Mouse (Mus musculus): ENCODE measurements at regions not wholly inside any gene's neighbourhood (a gene's known extent, or its start where the extent isn't known, plus 50 kb on each side); places are given as distances from the start of the nearest gene placed in this dataset.

GRCm38 (mm10) chr15:39998063-39998462 is 136.1 kb upstream of the 9330182O14Rik start:
- H3K9me3 ChIP-seq (ENCODE audit: control insufficient read depth, low read length): no peaks in the 10 kb centered on the region
- H3K27ac ChIP-seq (replicated peaks in 1 of 2; ENCODE audit: control insufficient read depth in 1 of 2, insufficient read depth in 1 of 2, low read depth in 2 of 2, low read length in 2 of 2): no peak overlapping the region
- ATAC-seq (ENCODE audit: insufficient number of reproducible peaks, insufficient read depth, low FRiP score, low read depth): no peak
- H3K9ac ChIP-seq (ENCODE audit: low read length): no peak overlapping the region
- no peaks in the 10 kb centered on the region for H3K4me1 ChIP-seq (ENCODE audit: control insufficient read depth in 2 of 2, insufficient read depth in 2 of 2, low read length in 2 of 2)
- H3K27me3 ChIP-seq (ENCODE audit: control insufficient read depth, insufficient read depth, low read length): no peaks in the 10 kb centered on the region
- H3K4me2 ChIP-seq (ENCODE audit: low read length): no peak overlapping the region
- no peak overlapping the region for H3K4me3 ChIP-seq (ENCODE audit: control insufficient read depth in 1 of 2, insufficient read depth in 1 of 2, low read depth in 1 of 2, low read length in 2 of 2)
- 77% methylated on average over 5 of the region's 5 CpGs for WGBS
- no peaks in the 10 kb centered on the region for H3K36me3 ChIP-seq (ENCODE audit: control insufficient read depth, insufficient read depth, low read length)

DNA sequence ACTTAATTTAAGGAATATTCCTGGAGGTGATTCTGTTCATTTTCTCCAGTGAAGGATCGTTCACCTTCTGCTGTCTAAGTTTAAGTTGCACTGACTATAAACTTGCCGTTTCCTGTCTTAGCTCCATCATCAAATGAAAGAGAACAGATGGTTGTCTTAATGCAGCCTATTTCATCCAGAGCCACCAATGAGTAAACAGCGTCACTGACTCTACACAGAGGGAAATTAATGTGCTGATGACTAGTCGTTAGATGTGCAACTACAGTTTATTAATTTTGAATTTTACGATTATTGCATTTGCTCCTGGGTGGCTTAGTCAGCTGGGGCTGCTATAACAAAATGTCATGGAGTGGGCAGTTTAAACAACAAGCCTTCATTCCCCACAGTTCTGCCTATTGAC is 134.1 kb upstream of the 9330182O14Rik start:
- Histone ChIP-seq H3K4me2 (ENCODE audit: low read length) (no peak overlapping the region), H3K9me3 (ENCODE audit: control insufficient read depth, low read length) (no peaks in the 10 kb centered on the region), H3K27me3 (ENCODE audit: control insufficient read depth, insufficient read depth, low read length) (no peaks in the 10 kb centered on the region), H3K4me1 (ENCODE audit: control insufficient read depth in 2 of 2, insufficient read depth in 2 of 2, low read length in 2 of 2) (no peaks in the 10 kb centered on the region), H3K4me3 (ENCODE audit: control insufficient read depth in 1 of 2, insufficient read depth in 1 of 2, low read depth in 1 of 2, low read length in 2 of 2) (no peak overlapping the region), H3K27ac (replicated peaks in 1 of 2; ENCODE audit: control insufficient read depth in 1 of 2, insufficient read depth in 1 of 2, low read depth in 2 of 2, low read length in 2 of 2) (no peak overlapping the region), H3K9ac (ENCODE audit: low read length) (no peak overlapping the region), H3K36me3 (ENCODE audit: control insufficient read depth, insufficient read depth, low read length) (no peaks in the 10 kb centered on the region)
- WGBS: 88% methylated on average over 5 of the region's 5 CpGs
- ATAC-seq (ENCODE audit: insufficient number of reproducible peaks, insufficient read depth, low FRiP score, low read depth): no peak

DNA sequence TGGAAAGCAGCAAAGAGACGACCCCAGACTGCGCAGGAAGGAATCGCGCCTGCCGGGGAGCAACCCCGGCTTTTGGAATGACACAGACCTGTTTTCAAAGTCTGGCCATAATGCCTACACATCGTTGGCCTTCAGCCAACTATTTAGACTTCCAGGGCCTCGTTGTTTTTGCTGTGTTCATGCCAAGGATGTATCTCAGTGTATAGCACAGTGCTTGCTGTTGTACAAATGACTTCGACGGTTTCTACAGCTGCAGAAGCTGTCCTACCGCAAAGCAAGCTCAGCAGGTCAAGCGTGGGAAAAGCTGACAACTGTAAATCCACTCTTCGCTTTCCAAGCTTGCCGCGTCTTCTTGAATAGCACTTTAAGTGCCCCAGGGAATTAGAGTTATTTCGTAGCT is 129.1 kb upstream of the 9330182O14Rik start:
- no peaks in the 10 kb centered on the region for H3K36me3 ChIP-seq (ENCODE audit: control insufficient read depth, insufficient read depth, low read length)
- H3K4me2 ChIP-seq (ENCODE audit: low read length): no peak overlapping the region
- no peak overlapping the region for H3K9ac ChIP-seq (ENCODE audit: low read length)
- no peaks in the 10 kb centered on the region for H3K9me3 ChIP-seq (ENCODE audit: control insufficient read depth, low read length)
- ATAC-seq (ENCODE audit: insufficient number of reproducible peaks, insufficient read depth, low FRiP score, low read depth): no peak
- no peaks in the 10 kb centered on the region for H3K27me3 ChIP-seq (ENCODE audit: control insufficient read depth, insufficient read depth, low read length)
- no peak overlapping the region for H3K4me3 ChIP-seq (ENCODE audit: control insufficient read depth in 1 of 2, insufficient read depth in 1 of 2, low read depth in 1 of 2, low read length in 2 of 2)
- H3K4me1 ChIP-seq (ENCODE audit: control insufficient read depth in 2 of 2, insufficient read depth in 2 of 2, low read length in 2 of 2): peaks cover 3 to 7% of the 10 kb centered on the region in 2 experiments; a peak in 2 of 4 replicates
- no peak overlapping the region for H3K27ac ChIP-seq (replicated peaks in 1 of 2; ENCODE audit: control insufficient read depth in 1 of 2, insufficient read depth in 1 of 2, low read depth in 2 of 2, low read length in 2 of 2)
- 77% methylated on average over 16 of the region's 16 CpGs for WGBS

- Histone ChIP-seq H3K4me2 (ENCODE audit: low read length) (peak overlapping the region; percentile 25; the same call in 1 of the 2 replicates), H3K4me3 (ENCODE audit: control insufficient read depth in 1 of 2, insufficient read depth in 1 of 2, low read depth in 1 of 2, low read length in 2 of 2) (no peak overlapping the region), H3K4me1 (ENCODE audit: control insufficient read depth in 2 of 2, insufficient read depth in 2 of 2, low read length in 2 of 2) (peaks cover 3 to 7% of the 10 kb centered on the region in 2 experiments; a peak in 2 of 4 replicates), H3K9ac (ENCODE audit: low read length) (no peak overlapping the region), H3K27me3 (ENCODE audit: control insufficient read depth, insufficient read depth, low read length) (no peaks in the 10 kb centered on the region), H3K27ac (replicated peaks in 1 of 2; ENCODE audit: control insufficient read depth in 1 of 2, insufficient read depth in 1 of 2, low read depth in 2 of 2, low read length in 2 of 2) (no peak overlapping the region), H3K9me3 (ENCODE audit: control insufficient read depth, low read length) (no peaks in the 10 kb centered on the region), H3K36me3 (ENCODE audit: control insufficient read depth, insufficient read depth, low read length) (no peaks in the 10 kb centered on the region)
- WGBS: 4% methylated on average over 5 of the region's 5 CpGs
- ATAC-seq (ENCODE audit: insufficient number of reproducible peaks, insufficient read depth, low FRiP score, low read depth): no peak
These were observed 126.3 kb upstream of the 9330182O14Rik start for GRCm38 (mm10) chr15:40007844-40008243.

- no peak overlapping the region for H3K4me3 ChIP-seq (ENCODE audit: control insufficient read depth in 1 of 2, insufficient read depth in 1 of 2, low read depth in 1 of 2, low read length in 2 of 2)
- peaks cover 8 to 19% of the 10 kb centered on the region in 2 experiments for H3K4me1 ChIP-seq (ENCODE audit: control insufficient read depth in 2 of 2, insufficient read depth in 2 of 2, low read length in 2 of 2)
- H3K27me3 ChIP-seq (ENCODE audit: control insufficient read depth, insufficient read depth, low read length): no peaks in the 10 kb centered on the region
- 96% methylated on average over 3 of the region's 3 CpGs for WGBS
- H3K4me2 ChIP-seq (ENCODE audit: low read length): no peak overlapping the region
- H3K36me3 ChIP-seq (ENCODE audit: control insufficient read depth, insufficient read depth, low read length): no peaks in the 10 kb centered on the region
- H3K27ac ChIP-seq (replicated peaks in 1 of 2; ENCODE audit: control insufficient read depth in 1 of 2, insufficient read depth in 1 of 2, low read depth in 2 of 2, low read length in 2 of 2): no peak overlapping the region
- ATAC-seq (ENCODE audit: insufficient number of reproducible peaks, insufficient read depth, low FRiP score, low read depth): no peak
- no peaks in the 10 kb centered on the region for H3K9me3 ChIP-seq (ENCODE audit: control insufficient read depth, low read length)
- H3K9ac ChIP-seq (ENCODE audit: low read length): no peak overlapping the region
These were observed 120.3 kb upstream of the 9330182O14Rik start for GRCm38 (mm10) chr15:40013833-40014232.

- Histone ChIP-seq H3K4me1 (ENCODE audit: control insufficient read depth in 2 of 2, insufficient read depth in 2 of 2, low read length in 2 of 2) (peaks cover 8 to 22% of the 10 kb centered on the region in 2 experiments), H3K4me3 (ENCODE audit: control insufficient read depth in 1 of 2, insufficient read depth in 1 of 2, low read depth in 1 of 2, low read length in 2 of 2) (no peak overlapping the region), H3K9me3 (ENCODE audit: control insufficient read depth, low read length) (no peaks in the 10 kb centered on the region), H3K27me3 (ENCODE audit: control insufficient read depth, insufficient read depth, low read length) (no peaks in the 10 kb centered on the region), H3K36me3 (ENCODE audit: control insufficient read depth, insufficient read depth, low read length) (no peaks in the 10 kb centered on the region), H3K9ac (ENCODE audit: low read length) (no peak overlapping the region), H3K27ac (replicated peaks in 1 of 2; ENCODE audit: control insufficient read depth in 1 of 2, insufficient read depth in 1 of 2, low read depth in 2 of 2, low read length in 2 of 2) (peak overlapping the region; percentile 31 to 32; a peak in 2 of 4 replicates), H3K4me2 (ENCODE audit: low read length) (peak overlapping the region; percentile 42; the same call in 1 of the 2 replicates)
- 0 out of 2 replicates have a peak, but pooled peaks have one; percentile 56 for ATAC-seq (ENCODE audit: insufficient number of reproducible peaks, insufficient read depth, low FRiP score, low read depth)
- 31% methylated on average over 2 of the region's 2 CpGs for WGBS
These were observed 117.1 kb upstream of the 9330182O14Rik start for GRCm38 (mm10) chr15:40017019-40017418.

DNA sequence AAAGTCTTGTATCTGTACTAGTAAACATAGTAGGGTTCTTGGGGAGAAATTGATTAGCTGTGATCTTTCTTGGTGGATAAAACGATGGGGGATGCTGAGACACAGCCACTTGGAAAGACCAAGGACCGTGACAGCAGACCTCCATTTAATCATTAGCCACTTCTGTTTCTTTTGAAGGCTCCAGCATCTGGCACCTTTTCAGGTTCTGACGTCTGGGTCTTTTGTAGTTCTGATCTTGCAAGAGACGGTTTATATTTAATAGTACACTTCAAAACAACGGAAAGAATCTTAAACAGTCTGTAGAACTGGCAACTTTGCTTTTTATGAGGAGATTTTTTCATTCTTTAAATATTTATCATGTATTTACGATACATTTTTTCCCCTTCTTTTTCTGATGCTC is 116.6 kb upstream of the 9330182O14Rik start:
- 20% methylated on average over 6 of the region's 6 CpGs for WGBS
- peaks cover 8 to 22% of the 10 kb centered on the region in 2 experiments for H3K4me1 ChIP-seq (ENCODE audit: control insufficient read depth in 2 of 2, insufficient read depth in 2 of 2, low read length in 2 of 2)
- H3K27me3 ChIP-seq (ENCODE audit: control insufficient read depth, insufficient read depth, low read length): no peaks in the 10 kb centered on the region
- no peaks in the 10 kb centered on the region for H3K9me3 ChIP-seq (ENCODE audit: control insufficient read depth, low read length)
- no peak overlapping the region for H3K9ac ChIP-seq (ENCODE audit: low read length)
- H3K4me2 ChIP-seq (ENCODE audit: low read length): peak overlapping the region; percentile 42
- H3K4me3 ChIP-seq (ENCODE audit: control insufficient read depth in 1 of 2, insufficient read depth in 1 of 2, low read depth in 1 of 2, low read length in 2 of 2): peak overlapping the region in 1 of 2 experiments; percentile 4; a peak in 1 of 4 replicates
- H3K27ac ChIP-seq (replicated peaks in 1 of 2; ENCODE audit: control insufficient read depth in 1 of 2, insufficient read depth in 1 of 2, low read depth in 2 of 2, low read length in 2 of 2): peak overlapping the region; percentile 66 to 79
- ATAC-seq (ENCODE audit: insufficient number of reproducible peaks, insufficient read depth, low FRiP score, low read depth): no peak
- no peaks in the 10 kb centered on the region for H3K36me3 ChIP-seq (ENCODE audit: control insufficient read depth, insufficient read depth, low read length)

Measured in heart, embryonic 14.5 days (tissue).